In the genomic region with DNA sequence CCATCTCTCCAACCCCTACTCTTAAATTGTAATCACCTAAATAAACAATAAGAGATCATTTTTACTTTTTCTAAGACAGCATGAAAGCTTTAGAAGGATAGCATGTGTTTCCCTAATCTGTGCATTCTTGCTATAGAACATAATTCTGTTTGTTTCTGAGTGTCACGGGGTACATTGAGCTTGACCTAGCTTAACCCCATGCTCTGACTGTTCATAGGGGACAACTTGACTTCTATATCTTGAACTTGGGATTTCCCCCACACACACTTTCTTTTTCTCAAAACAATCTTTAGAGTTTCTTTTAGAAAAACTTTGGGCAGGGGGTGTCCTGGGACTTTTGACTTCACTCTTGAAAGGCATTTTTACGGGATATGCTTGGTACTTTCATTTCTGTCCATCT, we compare ENCODE assay signal across 16 mouse cellular contexts.
"Had no signal": no experiment of that assay in that cellular context is flagged by ENCODE, and none has a peak within 500 bp of the region (broad histone marks: within the 10 kb centered on the region; RNA-seq: fewer than 3 reads in every experiment).

No protein-coding gene starts in this region.

- ATAC-seq: midbrain, embryonic 16.5 days had no signal

- H3K9ac ChIP-seq: lung, embryonic 14.5 days; midbrain, embryonic 12.5 days; neural tube, embryonic 12.5 days; stomach, embryonic 15.5 days had no signal

- DNase-seq: lung, adult 18-20 months; lung, embryonic 14.5 days; lung, postnatal 10 days; lung, postnatal 4 days; midbrain, embryonic 14.5 days; right cerebral cortex, postnatal 14 days; thymus, adult 2 months; thymus, postnatal 25 days; thymus, postnatal 4 days had no signal

- H3K4me1 ChIP-seq: midbrain, embryonic 10.5 days; midbrain, embryonic 12.5 days; neural tube, embryonic 12.5 days; stomach, embryonic 15.5 days had no signal

- H3K36me3 ChIP-seq: stomach, embryonic 15.5 days had no signal

- H3K9me3 ChIP-seq: stomach, embryonic 15.5 days had no signal

- H3K4me2 ChIP-seq: lung, embryonic 14.5 days; midbrain, embryonic 12.5 days; neural tube, embryonic 12.5 days; stomach, embryonic 15.5 days had no signal

- H3K4me3 ChIP-seq: midbrain, embryonic 10.5 days; midbrain, embryonic 12.5 days; myocyte; neural tube, embryonic 12.5 days; stomach, embryonic 15.5 days had no signal

- H3K27ac ChIP-seq: midbrain, embryonic 10.5 days; midbrain, embryonic 12.5 days; neural tube, embryonic 12.5 days; stomach, embryonic 15.5 days; stomach, postnatal 0 days had no signal

- H3K27me3 ChIP-seq: midbrain, embryonic 12.5 days; neural tube, embryonic 12.5 days; stomach, embryonic 15.5 days had no signal
